Mouse (Mus musculus) embryonic facial prominence, embryonic 13.5 days (tissue): ENCODE results near the gene Nat8f5. TPM values are rescaled to one million over a fixed set of nuclear protein-coding genes. Genes with fewer than 3 reads are reported as not detected.

ENCODE experiments used
- microRNA-seq: library from miRNA; unstranded; fragments of <30 nt; microRNA quantifications from one replicate; pipeline ENCODE4, GENCODE M21; 2016
- polyA plus RNA-seq: library from polyadenylated mRNA; unstranded; fragments of >200 nt; fragmentation: Nextera tagmentation; extraction: Ambion mirVana; gene quantifications from 2 replicates; pipeline ENCODE4 v1.2.1, GENCODE M21; 2015

The Nat8f5 gene
- polyA plus RNA-seq, 1 experiment from 2014 or later = not detected

Small RNA genes lying within 50 kb of the gene (microRNA-seq; reads per million reads assigned to microRNA genes)
- not detected for gene Mir6375

Other genes with a start within 250 kb of the Nat8f5 start
- 5.7 and 7.6 TPM in 2 replicates for gene Alms1, start 233.4 kb downstream of the Nat8f5 start, polyA plus RNA-seq
- not detected in 2 replicates for gene Nat8f7, start 107.8 kb downstream of the Nat8f5 start, polyA plus RNA-seq
- 0.22 TPM in 1 of 2 replicates, not detected in the other for gene Nat8f3, start 55.2 kb downstream of the Nat8f5 start, polyA plus RNA-seq
- not detected in 2 replicates for gene Nat8f6, start within 50 bp of the Nat8f5 start, polyA plus RNA-seq
- gene Nat8, start 11.1 kb upstream of the Nat8f5 start, polyA plus RNA-seq = not detected in 2 replicates
- not detected in 2 replicates for gene Nat8f2, start 48.2 kb upstream of the Nat8f5 start, polyA plus RNA-seq
- gene Nat8f4, start 83.9 kb upstream of the Nat8f5 start, polyA plus RNA-seq = 2.5 and 2.8 TPM in 2 replicates
- gene Tprkb, start 90.9 kb upstream of the Nat8f5 start, polyA plus RNA-seq = 39.5 and 45.9 TPM in 2 replicates
- gene Nat8f1, start 94.7 kb upstream of the Nat8f5 start, polyA plus RNA-seq = 6.5 and 11.2 TPM in 2 replicates
- gene Dusp11, start 140.7 kb upstream of the Nat8f5 start, polyA plus RNA-seq = 48.6 and 55.6 TPM in 2 replicates
- not detected in 2 replicates for gene Figla, start 195.2 kb upstream of the Nat8f5 start, polyA plus RNA-seq
- gene Add2, start 207.7 kb upstream of the Nat8f5 start, polyA plus RNA-seq = 8.7 and 9.4 TPM in 2 replicates